Mouse (Mus musculus): ENCODE measurements around the gene Rab5c. TPM values are rescaled to one million over a fixed set of nuclear protein-coding genes. Genes with fewer than 3 reads are reported as not detected.

The Rab5c gene
- polyA plus RNA-seq, 1 experiment from 2014 or later = 18.9 TPM

DNA sequence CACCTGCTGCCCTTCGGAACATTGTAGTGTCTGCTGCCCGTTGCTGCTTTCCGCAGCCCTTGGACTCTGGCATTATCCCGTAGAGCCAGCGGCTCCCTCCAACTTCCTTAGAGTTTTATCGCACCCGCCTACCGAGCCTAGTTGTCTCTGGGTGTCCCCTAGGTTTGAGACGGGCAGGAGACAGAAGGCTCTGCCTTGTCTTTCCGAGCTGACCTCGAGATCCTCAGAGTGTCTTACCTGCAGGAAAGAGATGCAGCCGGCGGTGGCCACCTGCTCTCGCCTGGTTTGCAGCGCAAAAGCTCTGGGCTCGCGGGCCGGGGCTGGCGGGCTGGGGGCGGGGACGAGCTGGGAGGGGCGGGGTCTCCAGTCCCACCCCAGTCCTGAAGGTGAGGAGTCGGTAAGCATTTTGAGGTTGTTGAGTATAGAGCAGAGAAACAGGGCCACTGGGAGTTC is 45.8 kb downstream of the Rab5c start, which contains the start of gene Zfp385c:
Gene Zfp385c, minus strand, starts transcription at position 292 of the 453 bp plus-strand sequence.
- Histone ChIP-seq H3K36me3 (no peaks in the 10 kb centered on the region), H3K27me3 (peaks cover 29% of the 10 kb centered on the region), H3K27ac (no peak within 1 kb of the TSS), H3K9me3 (no peaks in the 10 kb centered on the region), H3K4me2 (replicated peaks) (peak within 1 kb of the TSS; percentile 57), H3K9ac (0 out of 2 replicates have a peak within 1 kb of the TSS, but pooled peaks have one; percentile 15), H3K4me1 (peaks cover 9% of the 10 kb centered on the region; the same call in 1 of the 2 replicates), H3K4me3 (peak within 1 kb of the TSS; percentile 27)
- WGBS = 1% methylated on average over 23 of the region's 23 CpGs
- ATAC-seq (ENCODE audit: insufficient number of reproducible peaks, insufficient read depth, low FRiP score, low TSS enrichment) = no peak

GRCm38 (mm10) chr11:100690389-100690788 is 47.6 kb downstream of the Rab5c start:
- H3K4me3 ChIP-seq = no peak overlapping the region
- WGBS = 71% methylated on average over 7 of the region's 7 CpGs

DNA sequence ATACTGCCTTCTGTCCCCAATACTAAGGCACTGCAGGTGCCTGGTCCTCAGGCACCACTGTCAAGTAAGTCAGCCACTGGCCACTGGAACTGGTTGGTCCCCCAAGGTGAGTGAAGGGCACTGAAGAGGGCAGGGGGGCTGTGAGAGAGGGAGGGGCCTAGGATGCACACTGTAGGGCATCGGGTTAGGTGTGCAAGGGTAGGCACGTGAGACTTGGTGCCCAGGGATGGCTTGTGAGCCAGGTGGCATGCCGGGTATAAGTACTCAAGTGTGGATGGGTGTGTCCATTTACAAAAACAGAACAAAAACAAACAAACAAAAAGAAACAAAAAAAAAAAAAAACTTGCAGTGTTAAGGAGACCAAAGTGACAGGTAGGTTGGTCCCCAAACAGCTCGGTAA is 49.6 kb downstream of the Rab5c start:
- Histone ChIP-seq H3K27me3 (peaks cover 29% of the 10 kb centered on the region), H3K36me3 (no peaks in the 10 kb centered on the region), H3K4me2 (replicated peaks) (no peak overlapping the region), H3K9me3 (no peaks in the 10 kb centered on the region), H3K9ac (no peak overlapping the region), H3K27ac (no peak overlapping the region), H3K4me1 (peaks cover 9% of the 10 kb centered on the region; the same call in 1 of the 2 replicates), H3K4me3 (no peak overlapping the region)
- WGBS = 79% methylated on average over 4 of the region's 4 CpGs
- ATAC-seq (ENCODE audit: insufficient number of reproducible peaks, insufficient read depth, low FRiP score, low TSS enrichment) = no peak

More at GRCm38 (mm10) chr11:100690389-100690788, 47.6 kb downstream of the Rab5c start:
- peaks cover 9% of the 10 kb centered on the region; the same call in 1 of the 2 replicates for H3K4me1 ChIP-seq
- no peak overlapping the region for H3K4me2 ChIP-seq (replicated peaks)
- H3K36me3 ChIP-seq = no peaks in the 10 kb centered on the region
- ATAC-seq (ENCODE audit: insufficient number of reproducible peaks, insufficient read depth, low FRiP score, low TSS enrichment) = no peak
- no peaks in the 10 kb centered on the region for H3K9me3 ChIP-seq
- peaks cover 29% of the 10 kb centered on the region for H3K27me3 ChIP-seq
- H3K9ac ChIP-seq = no peak overlapping the region
- no peak overlapping the region for H3K27ac ChIP-seq

- 81% methylated on average over 7 of the region's 7 CpGs for WGBS
- Histone ChIP-seq H3K9me3 (no peaks in the 10 kb centered on the region), H3K27ac (no peak overlapping the region), H3K27me3 (peaks cover 21% of the 10 kb centered on the region), H3K4me1 (peaks cover 6% of the 10 kb centered on the region; the same call in 1 of the 2 replicates), H3K4me2 (replicated peaks) (no peak overlapping the region), H3K9ac (no peak overlapping the region), H3K36me3 (no peaks in the 10 kb centered on the region), H3K4me3 (no peak overlapping the region)
- ATAC-seq (ENCODE audit: insufficient number of reproducible peaks, insufficient read depth, low FRiP score, low TSS enrichment) = no peak
These were observed 50.8 kb downstream of the Rab5c start for GRCm38 (mm10) chr11:100687265-100687664.

DNA sequence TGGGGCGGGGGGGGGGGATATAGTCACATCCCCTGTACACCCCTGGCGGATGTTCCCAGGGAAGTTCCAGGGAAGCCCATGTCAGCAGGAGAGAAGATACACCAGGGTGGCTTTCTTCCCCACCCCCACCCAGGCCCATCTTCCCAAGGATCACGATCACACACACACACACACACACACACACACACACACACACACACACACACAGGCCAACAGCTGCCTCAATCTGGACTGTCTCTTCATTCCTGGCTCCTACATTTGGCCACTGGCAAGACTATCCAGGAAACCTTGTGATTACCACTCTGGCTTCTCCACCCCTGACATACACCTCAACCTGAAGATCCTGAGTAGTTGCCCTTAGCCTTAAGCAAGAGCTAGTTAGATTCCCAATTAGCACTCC is 52.6 kb downstream of the Rab5c start:
- Histone ChIP-seq H3K36me3 (no peaks in the 10 kb centered on the region), H3K27me3 (0 out of 2 replicates have a peak, but pooled peaks cover 6% of the 10 kb centered on the region), H3K27ac (no peak overlapping the region), H3K9me3 (no peaks in the 10 kb centered on the region), H3K4me3 (no peak overlapping the region), H3K4me1 (no peaks in the 10 kb centered on the region), H3K9ac (no peak overlapping the region), H3K4me2 (replicated peaks) (no peak overlapping the region)
- no peak for ATAC-seq (ENCODE audit: insufficient number of reproducible peaks, insufficient read depth, low FRiP score, low TSS enrichment)
- WGBS = 72% methylated on average over 3 of the region's 3 CpGs

GRCm38 (mm10) chr11:100684084-100684483 is 53.9 kb downstream of the Rab5c start:
- Histone ChIP-seq H3K4me3 (no peak overlapping the region), H3K4me1 (no peaks in the 10 kb centered on the region), H3K27ac (no peak overlapping the region), H3K27me3 (no peaks in the 10 kb centered on the region), H3K9ac (no peak overlapping the region), H3K4me2 (replicated peaks) (no peak overlapping the region), H3K36me3 (no peaks in the 10 kb centered on the region), H3K9me3 (no peaks in the 10 kb centered on the region)
- WGBS = 67% methylated on average over 2 of the region's 2 CpGs
- no peak for ATAC-seq (ENCODE audit: insufficient number of reproducible peaks, insufficient read depth, low FRiP score, low TSS enrichment)

GRCm38 (mm10) chr11:100682526-100682925 is 55.5 kb downstream of the Rab5c start:
- WGBS = 77% methylated on average over 5 of the region's 5 CpGs
- no peak for ATAC-seq (ENCODE audit: insufficient number of reproducible peaks, insufficient read depth, low FRiP score, low TSS enrichment)
- H3K4me2 ChIP-seq (replicated peaks) = no peak overlapping the region

GRCm38 (mm10) chr11:100681826-100682225 is 56.2 kb downstream of the Rab5c start:
- 70% methylated on average over 5 of the region's 5 CpGs for whole genome bisulfite sequencing
- Histone ChIP-seq H3K4me3 (no peak overlapping the region), H3K36me3 (no peaks in the 10 kb centered on the region), H3K27ac (no peak overlapping the region), H3K27me3 (no peaks in the 10 kb centered on the region), H3K4me1 (no peaks in the 10 kb centered on the region), H3K9ac (no peak overlapping the region), H3K9me3 (no peaks in the 10 kb centered on the region), H3K4me2 (replicated peaks) (no peak overlapping the region)
- no peak for ATAC-seq (ENCODE audit: insufficient number of reproducible peaks, insufficient read depth, low FRiP score, low TSS enrichment)

More at GRCm38 (mm10) chr11:100682526-100682925, 55.5 kb downstream of the Rab5c start:
- Histone ChIP-seq H3K9ac (no peak overlapping the region), H3K27me3 (no peaks in the 10 kb centered on the region), H3K27ac (no peak overlapping the region), H3K36me3 (no peaks in the 10 kb centered on the region), H3K4me3 (no peak overlapping the region), H3K4me1 (no peaks in the 10 kb centered on the region), H3K9me3 (no peaks in the 10 kb centered on the region)

- no peak overlapping the region for H3K9ac ChIP-seq
- H3K27me3 ChIP-seq = peaks cover 9% of the 10 kb centered on the region
- H3K4me1 ChIP-seq = 0 out of 2 replicates have a peak, but pooled peaks cover 7% of the 10 kb centered on the region
- no peak for ATAC-seq (ENCODE audit: insufficient number of reproducible peaks, insufficient read depth, low FRiP score, low TSS enrichment)
- H3K27ac ChIP-seq = no peak overlapping the region
- H3K36me3 ChIP-seq = no peaks in the 10 kb centered on the region
- H3K4me3 ChIP-seq = no peak overlapping the region
- H3K4me2 ChIP-seq (replicated peaks) = no peak overlapping the region
- WGBS = 62% methylated on average over 7 of the region's 7 CpGs
- no peaks in the 10 kb centered on the region for H3K9me3 ChIP-seq
These were observed 60.2 kb downstream of the Rab5c start for GRCm38 (mm10) chr11:100677810-100678209.

- 0 out of 2 replicates have a peak, but pooled peaks cover 10% of the 10 kb centered on the region for H3K4me1 ChIP-seq
- peaks cover 19% of the 10 kb centered on the region for H3K27me3 ChIP-seq
- WGBS = 3% methylated on average over 23 of the region's 23 CpGs
- ATAC-seq (ENCODE audit: insufficient number of reproducible peaks, insufficient read depth, low FRiP score, low TSS enrichment) = no peak
- peak overlapping the region; percentile 44 for H3K9ac ChIP-seq
- H3K4me3 ChIP-seq = peak overlapping the region; percentile 18
- H3K9me3 ChIP-seq = no peaks in the 10 kb centered on the region
- no peaks in the 10 kb centered on the region for H3K36me3 ChIP-seq
- no peak overlapping the region for H3K27ac ChIP-seq
- peak overlapping the region; percentile 47 for H3K4me2 ChIP-seq (replicated peaks)
These were observed 64.8 kb downstream of the Rab5c start for GRCm38 (mm10) chr11:100673169-100673568.

DNA sequence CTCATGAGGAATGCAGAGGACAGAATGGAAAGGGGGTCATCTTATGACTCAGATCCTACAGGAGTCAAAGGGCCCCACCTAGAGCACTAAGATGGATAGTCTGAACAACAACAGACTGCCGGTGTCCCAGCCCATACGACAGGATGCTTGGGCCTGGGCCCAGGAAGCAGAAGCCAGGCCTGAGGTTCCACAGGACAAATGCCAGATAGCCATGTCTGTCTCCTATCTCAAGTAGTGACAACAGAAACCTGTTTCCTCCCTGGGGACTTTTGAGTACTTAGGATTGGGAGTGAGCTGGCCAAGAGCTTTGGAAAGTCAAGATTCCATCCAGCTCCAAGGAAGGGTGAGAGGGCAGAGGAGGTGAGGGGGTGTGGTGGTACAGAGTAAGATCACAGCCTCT is 66.1 kb downstream of the Rab5c start:
- Histone ChIP-seq H3K36me3 (no peaks in the 10 kb centered on the region), H3K4me3 (no peak overlapping the region)
- no peak for ATAC-seq (ENCODE audit: insufficient number of reproducible peaks, insufficient read depth, low FRiP score, low TSS enrichment)

DNA sequence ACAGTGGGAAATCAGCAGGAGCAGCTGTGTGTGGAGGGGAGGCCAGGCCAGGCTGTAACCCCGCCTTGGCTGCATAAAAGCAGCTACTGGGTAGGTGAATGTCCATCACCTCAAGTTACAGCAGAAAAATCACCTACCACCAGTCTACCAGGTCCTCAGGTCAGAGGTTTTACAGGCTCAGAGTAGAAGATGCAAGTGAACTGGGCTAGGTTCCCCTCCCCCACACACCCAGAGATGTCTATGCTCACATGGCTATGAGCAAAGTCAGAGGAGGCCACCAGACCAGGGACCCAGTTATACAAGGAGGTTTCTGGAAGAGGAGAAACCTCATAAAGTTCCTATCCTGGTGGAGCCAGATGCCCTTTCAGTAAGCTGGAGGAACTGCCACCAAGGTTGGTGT is 67.0 kb downstream of the Rab5c start:
- 0 out of 2 replicates have a peak, but pooled peaks cover 10% of the 10 kb centered on the region for H3K4me1 ChIP-seq
- no peak overlapping the region for H3K4me3 ChIP-seq
- no peak for ATAC-seq (ENCODE audit: insufficient number of reproducible peaks, insufficient read depth, low FRiP score, low TSS enrichment)
- 82% methylated on average over 1 of the region's 1 CpGs for WGBS
- no peak overlapping the region for H3K27ac ChIP-seq
- H3K4me2 ChIP-seq (replicated peaks) = no peak overlapping the region
- peaks cover 19% of the 10 kb centered on the region for H3K27me3 ChIP-seq
- no peaks in the 10 kb centered on the region for H3K36me3 ChIP-seq
- H3K9me3 ChIP-seq = no peaks in the 10 kb centered on the region
- no peak overlapping the region for H3K9ac ChIP-seq

More for the DNA sequence above, 66.1 kb downstream of the Rab5c start:
- Histone ChIP-seq H3K4me2 (replicated peaks) (no peak overlapping the region), H3K9me3 (no peaks in the 10 kb centered on the region), H3K27me3 (peaks cover 19% of the 10 kb centered on the region), H3K27ac (no peak overlapping the region), H3K4me1 (0 out of 2 replicates have a peak, but pooled peaks cover 10% of the 10 kb centered on the region), H3K9ac (no peak overlapping the region)
- WGBS = 66% methylated on average over 2 of the region's 2 CpGs

All from embryonic facial prominence, embryonic 12.5 days (tissue).